8 mouse cellular contexts compared by ENCODE assay signal in the genomic region with DNA sequence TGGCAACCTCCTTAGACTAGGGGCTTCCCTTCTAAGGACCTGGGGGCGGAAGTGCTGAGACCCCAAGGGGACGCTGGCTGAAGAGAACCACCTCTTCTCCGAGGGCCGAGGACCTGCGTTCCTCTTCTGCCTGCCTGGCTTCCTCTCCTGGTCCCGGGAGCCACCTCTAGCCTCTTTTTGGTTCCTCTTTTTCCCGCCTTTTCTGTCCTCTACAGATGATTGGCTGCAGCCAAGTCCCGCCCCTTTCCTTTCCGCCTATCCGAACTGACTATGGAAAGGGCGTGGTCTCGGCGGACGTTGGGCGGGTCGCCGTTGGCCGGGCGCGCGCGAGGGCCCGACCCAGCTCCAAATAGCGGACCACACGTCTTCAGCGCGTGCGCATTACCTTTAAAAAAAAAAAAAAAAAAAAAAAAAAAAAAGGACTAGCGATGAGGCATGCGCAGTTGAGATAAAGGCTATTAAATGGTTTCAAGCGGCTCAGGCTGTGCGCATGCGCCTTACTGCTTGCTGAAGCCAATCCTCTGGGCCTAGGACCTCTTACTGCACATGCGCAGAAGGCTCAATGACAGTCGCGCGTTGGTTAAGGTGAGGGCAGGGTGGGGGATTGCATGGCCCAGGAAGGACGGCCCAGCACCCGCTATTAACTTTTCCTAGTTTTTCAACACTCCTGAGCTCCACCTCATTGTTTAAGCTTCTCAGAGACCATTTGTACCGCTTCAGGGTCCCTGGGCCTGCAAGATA. TPM values are rescaled to one million over a fixed set of nuclear protein-coding genes. Genes with fewer than 3 reads are reported as not detected.
DNase-seq lines count a peak whose midpoint lies in the region; ATAC-seq and TF ChIP-seq lines count a peak whose summit lies in the region.

A gene (minus strand): TSS at position 198 of the 741 bp plus-strand sequence.
A gene (plus strand): TSS at position 425 of the 741 bp plus-strand sequence.

- H3K9me3 ChIP-seq in hindbrain, embryonic 13.5 days = no peaks in the 10 kb centered on the region

- under 1% methylated on average over 40 of the region's 40 CpGs for WGBS in hindbrain, embryonic 13.5 days

- peak within 1 kb of the TSS; percentile 97 for H3K4me2 ChIP-seq in hindbrain, embryonic 13.5 days

- H3K4me1 ChIP-seq in hindbrain, embryonic 13.5 days (replicated peaks) = peaks cover 12% of the 10 kb centered on the region

- ATAC-seq in Patski = peak; percentile 79
- ATAC-seq in hindbrain, embryonic 13.5 days (ENCODE audit: low FRiP score) = peak; percentile 91

- H3K4me3 ChIP-seq in hindbrain, embryonic 13.5 days = peak within 1 kb of the TSS; percentile 52

- CTCF ChIA-PET in Patski (lab: Charles Lee) = no interaction called here

- H3K27ac ChIP-seq in hindbrain, embryonic 13.5 days = peak within 1 kb of the TSS; percentile 85

- H3K27me3 ChIP-seq in Patski = no peaks in the 10 kb centered on the region
- peaks cover 5% of the 10 kb centered on the region for H3K27me3 ChIP-seq in hindbrain, embryonic 13.5 days

- POLR2A ChIA-PET in Patski (lab: Charles Lee) = interaction anchor here (0.6 to 1.0 kb wide), 5 partner anchors 10 to 1075 kb away, joined by 3 to 4 read pairs (median 3); a partner anchor contains a TSS

- peak within 1 kb of the TSS; percentile 79 for H3K9ac ChIP-seq in hindbrain, embryonic 13.5 days

- peak; percentile 98 for DNase-seq in Patski (ENCODE audit: low read depth, low spot score)
- peak; percentile 98 for DNase-seq in cerebellum, postnatal 14 days
- DNase-seq in frontal cortex, postnatal 14 days (ENCODE audit: low spot score in 2 of 2) = peak; percentile 96 to 97
- peak; percentile 87 to 90 for DNase-seq in layer of hippocampus, postnatal 25 days (ENCODE audit: extremely low spot score in 1 of 2, low spot score in 1 of 2)
- peak; percentile 98 for DNase-seq in lung, postnatal 25 days (ENCODE audit: low spot score)
- DNase-seq in retina, embryonic 14.5 days (ENCODE audit: low spot score) = peak; percentile 100
- peak; percentile 94 for DNase-seq in thymus, postnatal 4 days

- no peak for TF ChIP-seq CTCF in Patski (IDR thresholded peaks at IDR 0.05)

- no peaks in the 10 kb centered on the region for H3K36me3 ChIP-seq in hindbrain, embryonic 13.5 days

- in situ Hi-C loops in Patski (cut with MboI; ENCODE audit: low pct_unique_long_range_greater_than_20kb) = no loop called here

RNA-seq across cellular contexts. Expression of the first gene that starts in this region (rescaled TPM):
- 0.63 TPM for polyA plus RNA-seq in Patski (2021)
- 0.17 and 0.36 TPM in 2 replicates for polyA plus RNA-seq in hindbrain, embryonic 13.5 days (2015; fragmentation: Nextera tagmentation; extraction: Ambion mirVana)
- not detected for total RNA-seq in layer of hippocampus, postnatal 25 days (2021)

RNA-seq across cellular contexts. Expression of the second gene that starts in this region (rescaled TPM):
- 34.7 TPM for polyA plus RNA-seq in Patski (2021)
- polyA plus RNA-seq in hindbrain, embryonic 13.5 days (2015; fragmentation: Nextera tagmentation; extraction: Ambion mirVana) = 6.2 and 6.6 TPM in 2 replicates
- total RNA-seq in layer of hippocampus, postnatal 25 days (2021) = 10 to 100 TPM; 22.5 to 24.6 TPM

Comparison
In these comparisons a context has a peak if more than half of its experiments do, and no peak if none do; other contexts are left out.
1. Peak in every context shown above with its lines: DNase-seq, ATAC-seq, H3K4me3 ChIP-seq and H3K27ac ChIP-seq.